Mouse (Mus musculus) heart, postnatal 0 days (tissue): ENCODE results near the gene Olfr1277. TPM values are rescaled to one million over a fixed set of nuclear protein-coding genes. Genes with fewer than 3 reads are reported as not detected.

Source experiments
- ATAC-seq: fragments of 200-750 bp; cut with Nextera tagmentation; 2 replicates; pipeline ENCODE4 v1.8.0; 2017; ENCODE audit warnings: low read depth, moderate number of reproducible peaks, moderate library complexity; ENCODE audit not compliant: insufficient read depth
- DNase-seq: peaks from one replicate; pipeline ENCODE4 v3.0.0-alpha.2; 2016; ENCODE audit warnings: low spot score
- H3K27ac ChIP-seq: fragments of 300-500 bp; sonication (generic); 2 replicates; pipeline ENCODE4 v1.5.1; 2014; ENCODE audit warnings: low read depth, mild to moderate bottlenecking
- H3K27me3 ChIP-seq: fragments of 300-500 bp; sonication (generic); 2 replicates; pipeline ENCODE4 v1.6.1; 2014; ENCODE audit warnings: low read length, mixed read lengths; ENCODE audit not compliant: control insufficient read depth, insufficient read depth
- H3K36me3 ChIP-seq: fragments of 300-500 bp; sonication (generic); replicated peaks from 2 replicates; pipeline ENCODE4 v1.6.1; 2014; ENCODE audit warnings: low read length, mixed read lengths; ENCODE audit not compliant: control insufficient read depth, insufficient read depth
- H3K4me1 ChIP-seq: fragments of 300-500 bp; sonication (generic); 2 replicates; pipeline ENCODE4 v1.6.1; 2014; ENCODE audit warnings: antibody characterized with exemption; ENCODE audit not compliant: control insufficient read depth, insufficient read depth
- H3K4me2 ChIP-seq: fragments of 300-500 bp; sonication (generic); 2 replicates; pipeline ENCODE4 v1.6.1; 2014; ENCODE audit warnings: low read depth, mild to moderate bottlenecking, low read length, moderate library complexity
- H3K4me3 ChIP-seq: fragments of 300-500 bp; sonication (generic); 2 replicates; pipeline ENCODE4 v1.5.1; 2014; ENCODE audit warnings: low read depth, low read length
- H3K9ac ChIP-seq: fragments of 300-500 bp; sonication (generic); replicated peaks from 2 replicates; pipeline ENCODE4 v1.6.1; 2014; ENCODE audit warnings: low read depth, low read length, mixed read lengths
- H3K9me3 ChIP-seq: fragments of 300-500 bp; sonication (generic); replicated peaks from 2 replicates; pipeline ENCODE4 v1.6.1; 2016; ENCODE audit warnings: low read length; ENCODE audit not compliant: control insufficient read depth
- CTCF ChIP-seq: IDR thresholded peaks from 2 replicates; pipeline ENCODE4 v1.5.1; 2016; ENCODE audit warnings: antibody characterized with exemption, control low read depth, low read depth
- EP300 ChIP-seq: IDR thresholded peaks from 2 replicates; pipeline ENCODE4 v1.6.1; 2016; ENCODE audit warnings: antibody characterized with exemption, low read depth
- WGBS: fragments of 180-500 bp; shearing (Covaris S2); extraction: QIAGEN DNeasy Blood & Tissue Kit; methylation state at CpG from one replicate; pipeline ENCODE4 v1.1.7; 2014; 5-methylcytosine and 5-hydroxymethylcytosine counted together
- polyA plus RNA-seq: library from polyadenylated mRNA; unstranded; fragments of >200 nt; fragmentation: Nextera tagmentation; extraction: Ambion mirVana; gene quantifications from 2 replicates; pipeline ENCODE4 v1.2.1, GENCODE M21; 2015
- total RNA-seq: library from RNA; depleted of rRNA; stranded (reverse); fragments of >200 nt; gene quantifications from 2 replicates; pipeline ENCODE4 v1.2.3, GENCODE M21; 2014; ENCODE audit warnings: low replicate concordance; rRNA removed

Gene Olfr1277
- total RNA-seq (not detected in 2 replicates), polyA plus RNA-seq (not detected in 2 replicates)

DNA sequence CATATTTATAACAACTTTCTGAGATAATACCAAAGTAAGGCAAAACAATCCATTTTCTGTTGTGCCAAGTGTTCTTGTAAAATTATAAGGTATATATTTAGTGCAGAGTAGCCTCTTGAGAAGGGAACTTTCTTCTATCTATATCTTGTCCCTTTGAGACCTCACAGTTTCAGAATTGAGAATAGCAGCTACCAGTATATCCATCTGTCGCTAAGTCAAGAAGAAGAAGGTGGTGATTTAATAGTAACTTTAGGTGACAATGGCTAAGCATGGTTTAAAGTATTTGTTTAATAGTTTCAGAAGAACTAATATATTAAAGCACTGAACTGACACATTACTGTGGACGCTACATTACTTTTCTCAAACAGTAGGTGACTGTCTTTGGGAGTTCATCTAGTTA lies at the start of gene Olfr1277:
Gene Olfr1277 (minus strand): TSS at position 101 of the 400 bp plus-strand sequence.
- DNase-seq, result no peak
- no peaks in the 10 kb centered on the region for H3K9me3 ChIP-seq
- WGBS, result 67% methylated on average over 2 of the region's 2 CpGs

DNA sequence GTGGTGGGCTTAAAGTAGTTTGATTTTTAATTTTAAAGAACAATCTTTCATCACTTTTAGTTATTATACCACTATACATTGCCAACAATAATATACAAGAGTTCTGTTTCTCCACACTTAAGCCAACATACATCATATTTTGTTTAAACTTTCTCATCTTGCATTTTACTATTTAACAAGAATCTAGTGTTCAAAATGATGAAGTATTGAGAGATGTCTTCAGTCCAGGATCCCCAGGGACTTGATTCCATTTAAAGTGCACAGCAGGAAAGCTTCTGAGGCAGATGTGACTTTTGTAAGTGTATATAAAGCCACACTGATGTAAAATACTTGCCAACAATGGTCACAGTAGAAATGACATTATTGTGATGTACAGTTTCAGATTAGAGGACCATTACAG lies 39.8 kb upstream of the Olfr1277 start, which contains the start of gene Olfr1280:
Gene Olfr1280 (plus strand): TSS at position 301 of the 400 bp plus-strand sequence.
- Histone ChIP-seq H3K27ac (no peak within 1 kb of the TSS), H3K4me2 (no peak within 1 kb of the TSS), H3K9me3 (no peaks in the 10 kb centered on the region), H3K9ac (no peak within 1 kb of the TSS), H3K27me3 (no peaks in the 10 kb centered on the region), H3K36me3 (no peaks in the 10 kb centered on the region), H3K4me3 (no peak within 1 kb of the TSS), H3K4me1 (no peaks in the 10 kb centered on the region)
- DNase-seq (no peak), ATAC-seq (no peak)
- TF ChIP-seq CTCF (no peak), EP300 (no peak)

More for the DNA sequence above, at the start of gene Olfr1277:
- no peak for ATAC-seq
- no peak within 1 kb of the TSS for H3K4me3 ChIP-seq
- H3K4me2 ChIP-seq, result no peak within 1 kb of the TSS
- no peaks in the 10 kb centered on the region for H3K36me3 ChIP-seq
- H3K4me1 ChIP-seq, result no peaks in the 10 kb centered on the region
- no peaks in the 10 kb centered on the region for H3K27me3 ChIP-seq
- H3K27ac ChIP-seq, result no peak within 1 kb of the TSS
- H3K9ac ChIP-seq, result no peak within 1 kb of the TSS
- no peak for TF ChIP-seq EP300
- TF ChIP-seq CTCF, result no peak

DNA sequence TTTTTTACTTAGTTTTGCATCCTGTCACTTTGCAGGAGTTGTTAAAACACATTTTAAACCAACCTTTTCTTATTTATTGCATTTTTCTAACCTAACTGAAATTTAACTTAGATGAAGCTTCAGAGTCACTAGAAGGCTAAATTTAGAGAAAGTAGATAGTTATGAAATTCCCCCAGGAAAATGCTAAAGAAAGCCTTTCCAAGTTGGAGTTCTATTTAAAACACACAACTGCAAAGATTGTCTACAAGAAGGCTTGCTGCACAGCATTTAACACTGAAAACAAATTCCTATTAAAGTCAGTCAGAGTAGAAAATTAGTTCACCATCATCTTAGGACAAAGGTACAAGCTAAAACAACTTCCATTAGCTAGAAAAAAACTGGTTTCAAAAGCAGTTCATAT lies 26.5 kb upstream of the Olfr1277 start, which contains the start of gene Olfr1279:
Gene Olfr1279 (plus strand): TSS at position 262 of the 400 bp plus-strand sequence.
- TF ChIP-seq EP300, result no peak
- no peak for TF ChIP-seq CTCF
- H3K27me3 ChIP-seq, result no peaks in the 10 kb centered on the region
- H3K9ac ChIP-seq, result no peak within 1 kb of the TSS
- H3K4me3 ChIP-seq, result no peak within 1 kb of the TSS
- no peaks in the 10 kb centered on the region for H3K4me1 ChIP-seq
- no peaks in the 10 kb centered on the region for H3K9me3 ChIP-seq
- no peak for DNase-seq
- H3K27ac ChIP-seq, result no peak within 1 kb of the TSS
- H3K36me3 ChIP-seq, result no peaks in the 10 kb centered on the region
- no peak for ATAC-seq
- H3K4me2 ChIP-seq, result no peak within 1 kb of the TSS

DNA sequence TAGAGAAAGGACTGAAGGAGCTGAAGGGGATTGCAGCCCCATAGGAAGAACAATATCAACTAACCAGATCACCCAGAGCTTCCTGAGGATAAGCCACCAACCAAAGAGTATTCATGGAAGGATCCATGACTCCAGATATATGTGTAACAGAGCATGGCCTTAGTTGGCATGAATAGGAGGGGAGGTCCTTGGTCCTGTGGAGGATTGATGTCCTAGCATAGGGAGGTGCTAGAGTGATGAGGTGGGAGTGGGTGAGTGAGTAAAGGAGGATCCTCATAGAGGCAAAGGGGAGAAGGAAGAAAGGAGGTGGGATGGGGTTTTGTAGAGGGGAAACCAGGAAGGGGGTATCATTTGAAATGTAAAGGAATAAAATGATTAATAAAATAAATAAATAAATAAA lies 24.6 kb upstream of the Olfr1277 start:
- Histone ChIP-seq H3K27me3 (no peaks in the 10 kb centered on the region), H3K9ac (no peak overlapping the region), H3K27ac (no peak overlapping the region), H3K9me3 (no peaks in the 10 kb centered on the region), H3K4me2 (no peak overlapping the region), H3K36me3 (no peaks in the 10 kb centered on the region), H3K4me1 (no peaks in the 10 kb centered on the region), H3K4me3 (no peak overlapping the region)
- DNase-seq, result no peak
- ATAC-seq, result no peak
- TF ChIP-seq EP300 (no peak), CTCF (no peak)

DNA sequence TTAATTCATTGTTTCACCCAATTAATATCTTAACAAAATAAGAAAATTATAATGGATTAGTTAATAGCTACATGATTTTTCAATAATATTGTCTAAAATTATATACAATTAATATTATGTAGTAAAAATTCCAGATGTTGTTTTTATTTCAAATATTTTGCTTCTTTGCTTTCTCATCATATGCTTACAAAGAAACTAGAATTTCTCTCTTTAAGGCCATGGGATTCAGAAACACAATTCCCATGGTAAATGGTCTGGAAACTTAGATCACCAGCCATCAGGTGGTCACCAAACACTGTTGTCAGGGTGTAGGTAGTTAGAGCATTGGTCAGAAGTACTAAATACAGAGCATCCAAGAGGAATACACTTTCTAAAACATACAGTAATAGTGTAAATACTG lies 15.9 kb upstream of the Olfr1277 start, which contains the start of gene Olfr1278:
Gene Olfr1278 (plus strand): TSS at position 301 of the 400 bp plus-strand sequence.
- no peaks in the 10 kb centered on the region for H3K36me3 ChIP-seq
- no peak within 1 kb of the TSS for H3K9ac ChIP-seq
- TF ChIP-seq CTCF, result no peak
- ATAC-seq (no peak), DNase-seq (no peak)
- H3K4me2 ChIP-seq, result no peak within 1 kb of the TSS
- H3K4me3 ChIP-seq, result no peak within 1 kb of the TSS
- no peaks in the 10 kb centered on the region for H3K27me3 ChIP-seq
- no peaks in the 10 kb centered on the region for H3K4me1 ChIP-seq
- no peaks in the 10 kb centered on the region for H3K9me3 ChIP-seq
- no peak within 1 kb of the TSS for H3K27ac ChIP-seq

DNA sequence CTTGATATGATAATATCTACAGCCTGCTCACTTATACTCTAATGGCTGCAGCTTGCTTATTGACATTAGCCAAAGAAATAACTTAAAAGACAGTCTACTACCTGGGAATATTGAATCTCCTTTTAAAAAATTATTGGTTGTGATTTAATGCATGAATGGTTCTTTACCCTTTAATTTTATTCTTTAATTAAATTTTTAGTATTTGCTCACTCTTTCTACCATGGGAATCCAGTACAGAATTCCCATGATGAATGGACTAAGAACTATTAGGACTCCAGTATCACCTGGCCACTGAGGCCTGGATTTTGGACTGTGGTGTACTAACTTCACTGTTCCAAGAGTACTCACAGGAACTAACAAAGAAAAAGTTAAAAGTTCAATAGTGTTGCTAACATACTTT lies 19.7 kb downstream of the Olfr1277 start, which contains the start of gene Olfr1276:
Gene Olfr1276 (plus strand): TSS at position 301 of the 400 bp plus-strand sequence.
- Histone ChIP-seq H3K4me3 (no peak within 1 kb of the TSS), H3K4me2 (no peak within 1 kb of the TSS), H3K4me1 (no peaks in the 10 kb centered on the region), H3K27me3 (no peaks in the 10 kb centered on the region), H3K36me3 (no peaks in the 10 kb centered on the region), H3K9me3 (0 out of 2 replicates have a peak, but pooled peaks cover 3% of the 10 kb centered on the region), H3K27ac (no peak within 1 kb of the TSS), H3K9ac (no peak within 1 kb of the TSS)
- TF ChIP-seq EP300 (no peak), CTCF (no peak)
- DNase-seq, result no peak
- ATAC-seq, result no peak
